Mouse (Mus musculus) right cerebral cortex, adult 18-20 months (tissue): ENCODE results near the gene Gm17469.
"Not testable (repeated sequence)": the region's sequence is repeated elsewhere in the genome, so short reads cannot be mapped to it uniquely, and the experiment has no call there.

Experiments
- DNase-seq: peaks from one replicate; pipeline ENCODE4 v3.0.0; 2022; ENCODE audit warnings: mixed read lengths

Gm17469 gene

GRCm38 (mm10) chrX:124629593-124629992 lies at the start of gene Gm17469:
Gm17469 (plus strand) TSS chrX:124629893.
- not testable (repeated sequence) for DNase-seq
